ENCODE assay signal across 20 mouse cellular contexts in genomic region chr14:47863701-47864100, GRCm38 (mm10).
DNase-seq lines count a peak whose midpoint lies in the region; ATAC-seq lines count a peak whose summit lies in the region.
"Had no signal": no experiment of that assay in that cellular context is flagged by ENCODE, and none has a peak within 500 bp of the region (broad histone marks: within the 10 kb centered on the region; RNA-seq: fewer than 3 reads in every experiment).

No protein-coding gene starts in this region.

- H3K27ac ChIP-seq in liver, embryonic 16.5 days (ENCODE audit: low read length): no peak overlapping the region
- H3K27ac ChIP-seq: intestine, embryonic 15.5 days; limb, embryonic 13.5 days; liver, embryonic 13.5 days; lung, embryonic 15.5 days; neural tube, embryonic 12.5 days had no signal

- DNase-seq in liver (no peak), A20 (ENCODE audit: low read depth, low spot score) (peak; percentile 18)
- no peak for DNase-seq in heart, postnatal 36 days
- no peak for DNase-seq in cerebellum, postnatal 14 days
- DNase-seq in cerebellum, adult 8-10 months: no peak
- DNase-seq: cerebellum, adult 11-12 months; cerebellum, postnatal 36 days; kidney, postnatal 25 days; liver, embryonic 13.5 days; right cerebral cortex, postnatal 25 days; spleen, adult 18-20 months; thymus, postnatal 14 days had no signal

- no peak for ATAC-seq in liver, embryonic 16.5 days (ENCODE audit: low read depth)
- ATAC-seq in common myeloid progenitor, adult 5-6 weeks (replicated peaks; ENCODE audit: low read depth, poor library complexity, severe bottlenecking): peak; percentile 43
- ATAC-seq: CD4-positive, CD25-positive, alpha-beta regulatory T cell, adult 4 months; intestine, embryonic 15.5 days had no signal

- H3K27me3 ChIP-seq in liver, embryonic 16.5 days (ENCODE audit: control insufficient read depth, insufficient read depth, low read depth, low read length): no peaks in the 10 kb centered on the region
- H3K27me3 ChIP-seq: intestine, embryonic 15.5 days; limb, embryonic 13.5 days; liver, embryonic 13.5 days; lung, embryonic 15.5 days; neural tube, embryonic 12.5 days had no signal

- H3K4me2 ChIP-seq in liver, embryonic 16.5 days (ENCODE audit: low read depth, low read length): peak overlapping the region; percentile 9; the same call in 1 of the 2 replicates
- H3K4me2 ChIP-seq: intestine, embryonic 15.5 days; limb, embryonic 13.5 days; liver, embryonic 13.5 days; lung, embryonic 15.5 days; neural tube, embryonic 12.5 days had no signal

- H3K4me1 ChIP-seq in liver, embryonic 16.5 days (ENCODE audit: control insufficient read depth, low read depth, low read length): no peaks in the 10 kb centered on the region
- H3K4me1 ChIP-seq: intestine, embryonic 15.5 days; liver, embryonic 13.5 days; lung, embryonic 15.5 days; neural tube, embryonic 12.5 days had no signal

- H3K9ac ChIP-seq in liver, embryonic 16.5 days (ENCODE audit: low read depth, low read length): no peak overlapping the region
- H3K9ac ChIP-seq: forebrain, postnatal 0 days; intestine, embryonic 15.5 days; limb, embryonic 13.5 days; liver, embryonic 13.5 days; lung, embryonic 15.5 days; neural tube, embryonic 12.5 days had no signal

- H3K4me3 ChIP-seq in liver, embryonic 16.5 days (ENCODE audit: low read depth, low read length): no peak overlapping the region
- H3K4me3 ChIP-seq: intestine, embryonic 15.5 days; limb, embryonic 13.5 days; liver, embryonic 13.5 days; lung, embryonic 15.5 days; neural tube, embryonic 12.5 days had no signal

- 18% methylated on average over 6 of the region's 6 CpGs for WGBS in liver, embryonic 16.5 days (ENCODE audit: insufficient replicate concordance)

- no peaks in the 10 kb centered on the region for H3K36me3 ChIP-seq in liver, embryonic 16.5 days (ENCODE audit: control insufficient read depth, insufficient read depth)
- H3K36me3 ChIP-seq: intestine, embryonic 15.5 days; limb, embryonic 13.5 days; liver, embryonic 13.5 days; lung, embryonic 15.5 days; neural tube, embryonic 12.5 days had no signal

- intact Hi-C loops in heart, postnatal 36 days (cut with DNase I): no loop called here

- no peaks in the 10 kb centered on the region for H3K9me3 ChIP-seq in liver, embryonic 16.5 days (replicated peaks; ENCODE audit: control insufficient read depth, low read length)
- H3K9me3 ChIP-seq: intestine, embryonic 15.5 days; limb, embryonic 13.5 days; liver, embryonic 13.5 days; lung, embryonic 15.5 days; neural tube, embryonic 12.5 days had no signal
